Mouse (Mus musculus) gastrocnemius, postnatal 10 days (tissue): Measurements from ENCODE around the gene Fhad1. TPM values are rescaled to one million over a fixed set of nuclear protein-coding genes. Genes with fewer than 3 reads are reported as not detected.
"Not testable (repeated sequence)": the region's sequence is repeated elsewhere in the genome, so short reads cannot be mapped to it uniquely, and the experiment has no call there.

Experiments
- DNase-seq: peaks from one replicate; pipeline ENCODE4 v3.0.0; 2021; ENCODE audit warnings: mixed read lengths
- long read RNA-seq, 2 experiments: library from polyadenylated mRNA; stranded (forward); transcript quantifications; one replicate each; pipeline ENCODE4 v2.0.0; 2021
- total RNA-seq, 2 experiments: library from RNA; stranded (reverse); gene quantifications; 2 replicates each; pipeline ENCODE4 v1.2.3; 2021

Fhad1 gene
- total RNA-seq = 1 to 10 TPM; 2.1 to 4.5 TPM
- long read RNA-seq, experiment 1, partial matches to known transcripts = 0 of 4 reads
- long read RNA-seq, experiment 1, other reads (novel, unspliced or antisense) = 4 of 4 reads
- long read RNA-seq, experiment 2, partial matches to known transcripts = 0 of 1 reads
- long read RNA-seq, experiment 2, other reads (novel, unspliced or antisense) = 1 of 1 reads

DNA sequence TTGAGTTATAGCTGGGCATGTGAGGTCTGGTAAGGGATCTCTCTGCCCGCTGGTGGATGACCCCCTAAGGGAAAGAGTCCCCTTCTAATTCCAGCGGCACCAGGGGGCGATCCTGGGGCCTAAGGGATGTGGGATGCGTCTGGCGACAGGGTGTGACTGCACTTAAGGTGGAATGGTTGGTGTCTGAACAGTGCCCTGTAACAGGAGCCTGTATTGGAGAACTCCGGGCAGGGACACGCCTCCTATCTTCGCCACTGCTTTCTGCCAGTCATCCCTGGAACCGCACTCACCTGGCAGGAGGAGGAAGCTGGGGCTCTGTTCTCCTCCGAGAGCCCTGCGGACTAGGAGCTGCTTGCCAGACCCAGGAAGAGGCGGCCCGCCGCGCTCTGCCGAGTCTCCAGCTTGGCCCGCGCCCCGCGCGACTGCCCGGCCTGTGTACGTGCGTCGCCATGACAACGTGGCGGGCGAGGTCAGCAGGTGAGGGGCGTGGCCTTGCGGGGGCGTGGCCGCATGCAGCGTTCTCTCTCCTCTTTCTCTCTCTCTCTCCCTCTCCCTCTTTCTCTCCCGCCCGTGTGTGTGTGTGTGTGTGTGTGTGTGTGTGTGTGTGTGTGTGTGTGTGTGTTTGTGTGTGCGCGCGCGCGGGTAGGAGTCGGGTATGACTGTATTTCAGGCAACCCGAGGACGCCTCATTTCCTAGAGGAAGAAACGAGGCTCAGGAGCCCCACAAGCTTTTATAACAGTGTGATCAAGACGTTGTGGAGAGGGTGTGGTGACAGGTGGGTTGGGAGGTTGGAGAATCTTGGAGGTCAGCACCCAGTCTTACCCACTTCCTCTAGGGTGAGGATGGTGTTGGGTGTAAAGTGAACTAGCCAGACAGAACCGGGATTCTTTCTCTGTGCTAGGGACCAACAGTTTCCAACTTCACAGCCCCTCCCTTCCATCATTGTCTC, at the start of gene Fhad1:
Gene Fhad1 (minus strand): TSS at position 424 of the 950 bp plus-strand sequence.
- DNase-seq = peak; percentile 72

DNA sequence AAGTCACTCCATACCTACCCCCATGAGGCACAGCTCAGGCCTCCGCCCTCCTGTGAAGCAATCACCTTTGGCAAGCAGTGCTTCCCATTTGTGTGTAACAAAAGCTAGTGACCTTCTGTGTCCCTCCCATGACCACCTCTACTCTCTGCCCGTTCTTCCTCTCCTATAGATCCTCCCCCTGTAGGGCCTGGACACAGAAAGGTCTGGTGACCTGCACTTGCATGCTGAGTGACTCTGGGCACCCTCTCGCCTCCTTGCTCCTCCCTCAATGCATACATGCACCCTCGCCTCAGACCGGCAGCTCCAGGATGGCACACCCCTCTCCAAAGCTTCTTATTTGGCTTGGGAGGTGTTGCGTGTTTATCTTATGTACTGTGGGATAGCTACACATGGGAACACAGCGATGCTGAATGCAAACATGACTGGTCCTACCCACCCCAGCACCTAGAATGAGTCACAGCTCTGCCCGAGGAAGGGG, 48.2 kb upstream of the Fhad1 start:
- no peak for DNase-seq

DNA sequence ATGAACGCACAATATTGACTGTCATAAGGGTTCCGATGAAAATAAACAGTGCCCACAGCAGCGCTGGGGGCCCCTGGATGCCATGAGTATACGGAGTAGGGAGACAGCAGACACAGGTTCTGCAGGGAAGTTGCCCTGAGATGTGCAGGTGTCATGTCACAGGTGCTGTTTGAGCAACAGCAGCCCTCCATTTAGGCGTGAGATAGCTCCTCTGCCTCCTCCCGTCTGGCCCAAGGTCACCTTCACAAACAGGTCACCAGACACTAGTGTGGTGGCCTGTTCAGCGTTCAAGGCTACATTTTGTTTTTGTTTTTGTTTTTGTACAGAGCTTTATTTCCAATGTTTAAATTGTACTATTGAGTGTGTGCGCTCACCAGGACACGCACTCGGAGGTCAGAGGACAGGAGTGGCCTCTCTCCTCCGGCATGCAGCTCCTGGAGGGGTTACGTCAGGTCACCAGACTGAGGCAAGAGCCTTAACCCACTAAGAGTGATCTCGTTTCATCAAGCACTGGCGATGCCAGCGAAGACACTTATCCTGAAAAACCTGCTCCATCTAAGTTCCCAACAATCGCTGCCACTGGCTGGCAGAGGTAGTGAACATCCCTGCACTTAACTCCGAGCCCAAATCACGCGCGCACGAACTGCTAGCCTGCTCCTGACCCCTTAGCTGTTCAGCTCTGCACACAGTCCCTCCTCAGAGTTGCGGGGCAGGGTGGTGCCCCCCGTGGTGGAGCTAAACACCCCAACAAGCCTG, 46.8 kb upstream of the Fhad1 start:
- DNase-seq = no peak

DNA sequence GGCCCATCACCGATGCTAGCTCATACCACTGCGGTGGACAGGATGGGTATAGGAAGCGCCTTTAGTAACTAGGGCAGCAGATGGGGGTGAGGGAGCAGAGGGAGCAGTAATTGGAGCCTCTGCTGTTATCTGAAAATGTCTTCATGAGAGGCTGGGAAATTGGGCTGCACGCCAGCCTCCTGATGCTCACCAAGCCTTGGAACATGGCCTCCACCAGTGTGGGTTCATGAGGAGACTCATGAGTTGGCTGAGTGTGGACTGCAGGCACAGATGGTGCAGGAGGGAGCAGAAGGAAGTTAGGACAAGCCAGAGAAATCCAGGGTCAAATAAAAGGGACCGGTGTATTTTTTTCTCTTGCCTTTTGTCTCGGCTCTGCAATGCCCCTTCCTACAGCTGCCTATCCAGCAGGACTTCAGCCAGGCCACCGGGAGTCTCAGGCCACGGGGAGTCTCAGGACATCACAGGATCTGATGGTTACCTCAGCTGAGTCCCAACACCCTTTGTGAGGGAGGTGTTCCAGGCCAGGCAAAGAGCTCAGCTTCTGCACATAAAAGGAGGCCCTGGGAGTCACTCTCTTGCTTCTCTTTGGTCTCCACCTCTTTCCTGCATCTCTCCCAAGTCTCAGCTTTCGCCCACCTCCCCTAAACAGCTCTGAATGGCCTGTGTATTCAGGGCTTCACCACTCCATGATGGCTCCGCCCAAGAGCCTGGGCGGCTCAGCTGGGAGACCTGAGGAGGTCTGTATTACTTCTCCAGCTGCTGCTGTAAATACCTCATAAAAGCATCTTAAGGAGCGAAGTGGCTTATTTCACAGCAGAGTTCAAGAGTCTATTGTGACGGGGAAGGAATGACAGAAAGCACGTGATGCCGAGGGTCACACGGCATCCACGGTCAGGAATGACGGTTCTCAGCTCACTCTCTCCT, 45.8 kb upstream of the Fhad1 start:
- no peak for DNase-seq

DNA sequence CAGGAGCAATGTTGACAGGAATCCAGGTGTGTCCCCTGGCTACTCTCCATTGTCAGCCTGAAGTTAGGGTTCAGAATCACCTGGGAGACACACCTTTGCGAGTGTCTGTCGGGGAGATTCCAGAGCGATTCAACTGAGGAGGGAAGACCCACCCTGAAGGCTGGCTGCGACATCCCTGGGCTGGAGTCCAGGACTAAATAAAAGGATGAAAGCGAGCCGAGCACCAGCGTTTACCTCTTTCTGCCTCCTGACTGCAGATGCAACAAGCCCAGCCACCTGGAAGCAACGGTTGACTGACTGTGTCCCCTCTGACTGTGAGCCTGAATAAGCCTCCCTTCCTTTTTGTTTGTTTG, 44.9 kb upstream of the Fhad1 start:
- no peak for DNase-seq

DNA sequence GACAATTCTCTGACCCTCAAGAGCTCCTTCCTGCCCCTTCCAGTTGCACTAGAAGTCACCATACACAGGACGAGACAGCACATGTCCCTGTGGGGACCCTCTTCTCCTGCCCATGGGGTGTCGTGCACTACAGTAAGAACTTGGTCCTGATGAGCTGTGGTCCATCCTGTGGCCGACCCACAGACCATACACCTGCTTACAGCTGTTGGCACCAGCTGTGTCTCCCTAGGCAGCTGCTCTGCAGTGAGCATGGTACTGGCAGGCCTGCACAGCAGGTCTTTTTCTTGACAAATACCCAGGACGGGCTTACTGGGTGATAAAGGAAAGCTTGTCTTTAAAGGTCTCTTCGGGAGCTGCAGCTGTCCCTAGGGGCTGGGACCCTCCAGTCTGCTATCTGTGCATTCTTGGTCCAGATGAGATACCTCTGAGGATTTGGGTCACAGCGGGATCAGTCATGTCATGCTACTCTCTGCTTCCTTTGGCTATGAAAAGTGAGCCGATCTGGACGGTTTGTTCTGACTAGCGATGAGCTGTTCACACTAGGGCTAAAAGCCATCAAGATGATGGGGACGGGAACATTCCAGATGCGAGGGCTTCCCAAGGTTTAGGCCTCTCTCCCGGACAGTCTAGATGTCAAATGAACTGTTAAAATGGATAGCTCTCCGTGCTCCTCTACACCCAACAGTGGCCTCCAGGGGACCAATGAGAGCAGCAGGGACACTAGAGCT, 44.4 kb upstream of the Fhad1 start:
- no peak for DNase-seq

DNA sequence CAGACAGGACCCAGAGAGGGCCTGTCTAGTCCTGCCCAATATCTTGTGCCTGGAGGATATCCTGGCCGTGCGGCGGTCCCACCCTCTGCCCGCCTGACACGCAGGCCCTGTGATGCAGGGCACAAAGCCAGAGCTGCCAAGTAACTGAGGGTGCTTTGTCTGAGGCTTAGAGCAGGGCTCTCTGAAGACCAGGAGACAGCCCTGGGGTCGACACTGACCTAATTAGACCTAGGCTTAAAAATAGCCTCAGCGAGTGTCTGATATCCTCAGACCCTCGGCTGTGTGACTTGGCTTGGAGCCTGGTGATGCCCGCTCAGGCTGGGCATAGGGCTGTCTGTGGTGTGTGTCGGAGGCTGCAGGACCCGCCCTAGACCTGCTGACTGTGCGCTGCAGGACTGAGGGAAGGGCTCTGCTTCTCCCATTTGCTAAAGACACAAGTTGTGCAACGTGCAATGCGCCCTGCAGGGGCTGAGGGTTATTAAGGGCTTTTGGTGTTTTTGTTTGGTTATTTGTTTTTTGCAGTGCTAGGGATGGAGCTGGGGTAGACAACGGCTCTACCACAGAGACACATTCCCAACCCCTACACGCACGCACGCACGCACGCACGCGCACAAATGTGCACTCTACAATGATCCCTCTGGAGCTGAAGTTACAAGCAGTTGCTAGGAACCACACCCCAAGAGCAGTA, 42.8 kb upstream of the Fhad1 start:
- DNase-seq = no peak

DNA sequence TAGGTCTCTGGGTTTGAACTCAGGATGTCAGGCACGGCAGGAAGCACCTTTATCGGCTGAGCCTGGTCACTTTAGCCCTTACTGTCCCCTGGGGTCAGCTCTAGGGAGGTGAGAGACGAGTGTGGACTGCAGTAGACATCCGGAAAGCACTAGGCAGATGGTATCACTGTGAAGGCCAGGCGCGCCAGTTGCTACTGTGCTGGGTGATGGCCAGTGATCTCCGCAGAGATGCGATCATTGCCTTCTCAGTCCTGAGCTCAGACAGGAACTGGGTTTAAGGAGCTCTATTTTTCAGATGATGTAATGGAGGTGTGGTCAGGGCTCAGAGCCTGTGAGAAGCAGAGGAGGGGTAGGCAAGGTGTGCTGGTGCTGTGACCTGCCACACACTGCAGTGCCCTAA, 40.7 kb upstream of the Fhad1 start:
- no peak for DNase-seq

DNA sequence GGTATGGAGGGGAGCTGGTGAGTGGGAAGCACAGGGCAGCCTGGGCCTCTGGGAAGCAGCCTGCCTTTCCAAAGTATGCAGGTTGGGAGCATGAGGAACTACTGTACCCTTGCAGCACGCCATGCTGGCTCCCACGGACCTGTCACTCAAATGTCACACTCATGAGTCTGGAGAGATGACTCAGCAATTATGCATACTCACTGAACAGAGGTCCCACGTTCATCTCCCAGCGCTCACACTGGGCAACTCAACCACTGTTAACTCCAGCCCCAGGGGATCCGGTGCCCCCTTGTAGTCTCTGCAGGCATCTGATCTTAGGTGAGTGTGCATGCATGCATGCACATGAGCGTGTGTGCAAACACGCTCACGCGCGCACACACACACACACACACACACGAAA, 39.7 kb upstream of the Fhad1 start:
- no peak for DNase-seq

DNA sequence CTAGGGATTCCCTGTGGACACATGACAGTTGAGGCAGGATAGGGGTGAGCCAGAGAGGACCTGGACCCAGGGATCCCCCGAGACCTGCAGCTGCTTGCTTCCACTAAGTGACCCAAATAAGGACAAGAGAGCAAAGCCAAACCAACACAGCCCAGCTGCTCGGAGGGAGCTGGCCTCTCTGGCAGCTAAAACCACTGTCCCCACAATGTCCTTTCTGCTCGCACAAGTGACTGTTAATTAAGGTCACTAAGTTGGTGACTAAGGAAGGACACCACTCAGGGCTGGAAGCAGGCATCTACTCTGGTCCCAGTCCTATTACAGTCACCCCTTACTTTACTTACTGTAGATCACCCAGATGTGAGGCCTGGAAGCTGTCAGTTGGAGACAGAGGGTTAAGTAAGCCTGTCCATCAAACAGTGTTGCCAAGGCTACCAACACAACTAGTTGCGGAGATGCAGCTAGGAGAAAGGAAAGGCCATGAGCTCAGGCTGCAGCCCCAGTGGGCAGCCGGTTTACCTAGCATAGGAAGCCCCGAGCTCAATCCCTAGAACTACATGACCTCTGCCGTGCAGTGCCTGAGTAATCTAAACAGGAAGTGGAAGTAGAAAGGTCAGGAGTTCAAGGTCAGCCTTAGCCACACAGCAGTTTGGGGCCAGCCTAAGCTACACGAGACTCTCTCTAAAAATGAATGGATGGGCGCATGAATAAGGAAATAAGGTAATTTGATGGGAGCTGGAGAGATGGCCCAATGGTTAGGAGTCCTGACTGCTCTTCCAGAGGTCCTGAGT, 39.0 kb upstream of the Fhad1 start:
- no peak for DNase-seq

DNA sequence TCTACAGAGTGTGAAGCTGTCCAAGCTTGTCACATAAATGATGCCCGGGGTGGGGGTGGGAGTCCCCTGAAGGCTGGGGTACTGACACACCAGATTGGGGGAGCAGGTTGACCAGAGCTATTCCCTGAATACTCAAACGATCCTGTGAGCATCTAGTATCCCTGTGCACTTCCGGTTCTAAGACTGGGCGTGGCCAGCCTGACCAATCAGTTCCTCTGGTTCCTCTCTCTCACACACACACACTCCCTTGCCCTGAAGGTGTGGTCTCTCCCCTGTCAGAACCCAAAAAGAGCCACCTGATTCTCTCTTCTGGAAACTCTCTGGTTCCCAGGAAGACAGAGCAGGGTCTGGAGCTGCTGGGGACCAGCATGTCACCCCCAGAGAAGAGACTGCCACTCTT, 38.4 kb upstream of the Fhad1 start:
- no peak for DNase-seq

DNA sequence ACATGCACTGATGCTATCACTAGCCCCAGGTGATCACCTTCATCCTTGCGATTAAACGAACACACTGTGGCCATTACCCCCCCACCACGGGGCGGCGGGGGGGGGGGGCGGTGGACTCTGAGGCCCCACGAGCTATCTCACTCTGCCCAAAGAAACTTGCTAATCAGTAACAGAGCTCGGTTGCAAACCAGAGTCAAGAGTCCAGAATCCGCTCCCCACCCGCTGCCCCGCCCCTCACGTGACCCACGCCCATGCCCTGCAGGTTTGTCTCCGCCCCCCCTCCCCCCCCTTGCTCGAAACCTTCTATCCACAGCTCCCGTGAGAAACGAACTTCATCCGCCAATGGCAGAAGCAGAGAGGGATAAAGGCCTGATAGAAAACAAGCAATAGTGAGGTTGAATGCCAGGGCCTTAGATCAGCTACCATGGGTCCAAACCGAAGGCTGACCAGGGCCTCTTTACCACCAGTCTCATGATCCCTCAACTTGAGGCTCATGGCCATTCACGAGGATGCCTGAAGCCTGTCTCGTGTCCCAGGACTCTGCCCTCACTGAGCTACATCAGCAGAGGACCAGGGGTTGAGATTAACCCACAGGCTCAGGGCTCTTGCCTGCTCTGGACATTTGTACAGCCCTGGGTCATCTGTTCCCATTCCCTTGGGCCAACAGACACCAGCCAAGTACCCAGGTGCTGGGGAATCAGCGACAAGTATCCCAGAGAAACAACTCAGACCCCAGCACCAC, 37.7 kb upstream of the Fhad1 start:
- DNase-seq = no peak

DNA sequence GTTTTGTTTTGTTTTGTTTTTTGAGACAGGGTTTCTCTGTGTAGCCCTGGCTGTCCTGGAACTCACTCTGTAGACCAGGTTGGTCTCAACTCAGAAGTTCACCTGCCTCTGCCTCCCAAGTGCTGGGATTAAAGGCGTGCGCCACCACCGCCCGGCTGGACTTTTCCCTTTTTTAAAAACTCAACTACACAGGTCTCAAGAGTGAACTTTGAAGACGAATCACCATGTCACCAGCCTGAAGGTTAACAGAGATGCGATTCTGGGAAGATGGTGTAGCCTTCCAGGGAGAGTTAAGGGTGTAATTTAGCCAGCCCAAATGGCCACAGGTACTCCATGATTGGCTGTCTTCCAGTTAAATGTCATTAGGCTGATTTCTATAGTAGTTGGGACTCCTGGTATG, 37.0 kb upstream of the Fhad1 start:
- DNase-seq = not testable (repeated sequence)

DNA sequence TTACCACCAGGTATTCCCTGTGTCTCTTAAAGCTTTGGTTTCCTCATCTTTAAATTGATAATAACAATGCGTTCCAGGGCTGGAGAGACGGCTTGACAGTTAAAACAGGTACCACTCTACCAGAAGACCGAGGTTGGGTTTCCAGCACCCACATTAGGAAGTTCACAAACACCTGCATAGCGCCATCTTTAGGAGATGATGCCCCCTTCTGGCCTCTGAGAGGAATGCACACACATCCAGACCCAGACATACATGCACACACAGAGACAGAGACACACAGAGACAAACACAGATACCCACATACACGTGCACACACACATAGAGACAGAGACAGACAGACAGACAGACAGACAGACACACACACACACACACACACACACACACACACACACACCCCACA, 35.1 kb upstream of the Fhad1 start:
- no peak for DNase-seq

DNA sequence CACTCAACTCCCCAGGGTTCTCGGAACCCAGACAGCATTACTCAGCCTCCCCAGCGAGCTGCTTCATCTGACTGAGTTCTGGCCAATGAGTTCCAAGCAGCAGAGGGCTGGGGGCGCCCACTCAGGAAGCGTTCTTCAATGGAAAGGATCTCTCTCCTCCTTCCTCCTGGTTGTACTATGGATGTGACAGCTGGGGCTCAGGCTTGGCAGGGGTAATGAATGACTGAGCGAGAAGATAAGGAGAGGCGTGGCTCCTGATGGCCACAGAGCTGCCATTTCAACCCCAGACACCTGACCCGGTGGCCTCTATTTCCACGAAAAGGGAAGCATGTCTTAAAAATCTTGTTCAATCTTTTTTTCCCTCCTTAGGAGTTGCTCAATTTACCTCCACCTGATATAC, 33.5 kb upstream of the Fhad1 start:
- DNase-seq = no peak

DNA sequence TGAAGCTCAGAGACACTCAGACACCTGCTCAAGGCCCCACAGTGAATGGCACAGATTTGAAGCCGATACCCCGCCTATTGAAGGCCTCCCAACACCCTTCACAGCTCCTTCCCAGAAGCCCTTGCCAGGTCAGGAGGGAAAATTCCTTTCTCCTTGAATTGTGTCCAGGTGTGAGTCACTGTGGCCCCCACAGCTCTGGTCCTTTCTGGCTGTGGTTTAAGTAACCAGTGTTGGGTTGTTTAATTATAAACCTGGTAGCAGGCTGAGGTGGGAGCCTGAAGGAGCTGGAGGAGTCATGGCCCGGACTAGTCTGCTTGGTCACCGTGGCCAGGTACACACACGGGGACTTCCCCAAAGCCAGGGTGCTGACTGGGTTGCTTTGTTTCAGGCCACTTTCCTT, 32.1 kb upstream of the Fhad1 start:
- no peak for DNase-seq

DNA sequence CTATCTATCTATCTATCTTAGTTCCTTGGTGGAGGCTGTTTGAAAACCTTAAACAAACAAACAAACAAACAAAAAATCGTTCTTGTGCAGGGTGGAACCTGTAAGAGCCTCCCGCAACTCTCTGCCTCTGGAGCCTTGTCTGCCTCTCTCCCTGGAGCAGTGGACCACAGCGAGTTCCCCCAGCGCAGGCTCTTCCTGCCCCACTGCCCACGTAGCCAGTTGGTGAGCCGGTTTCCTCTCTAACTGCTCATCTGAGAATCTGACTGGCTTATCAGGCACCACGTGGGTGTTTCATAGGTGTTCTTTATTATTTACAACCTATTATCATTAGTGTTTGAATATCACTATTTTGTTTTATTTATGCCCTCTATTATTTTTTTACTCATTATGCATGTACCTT, 31.6 kb upstream of the Fhad1 start:
- no peak for DNase-seq

DNA sequence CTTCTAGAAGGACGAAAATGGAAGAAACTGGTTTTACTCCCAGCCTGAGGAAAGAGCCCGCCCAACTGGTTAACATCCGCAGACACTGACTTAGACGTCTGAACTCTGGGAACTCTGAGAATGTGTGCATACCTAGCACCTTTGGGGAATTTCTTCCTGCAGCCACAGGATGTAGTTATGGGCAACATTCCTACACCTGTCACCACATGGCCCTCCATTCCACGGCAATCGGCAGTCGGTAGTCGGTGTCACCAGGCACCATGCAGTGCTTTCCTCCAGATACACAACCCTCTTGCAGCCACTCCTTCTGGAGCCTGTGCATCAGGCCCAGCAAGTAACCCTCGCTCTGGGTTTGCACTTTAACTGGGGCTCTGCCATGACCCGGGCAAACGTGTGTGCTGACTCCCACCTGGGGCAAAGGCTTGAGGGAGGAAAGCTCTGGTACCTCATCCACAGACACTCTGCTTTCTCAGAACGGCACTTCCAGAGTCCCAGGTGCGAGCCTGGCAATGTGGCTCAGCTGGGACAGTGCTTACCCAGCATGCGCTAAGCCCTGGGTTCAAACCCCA, 30.8 kb upstream of the Fhad1 start:
- DNase-seq = no peak

DNA sequence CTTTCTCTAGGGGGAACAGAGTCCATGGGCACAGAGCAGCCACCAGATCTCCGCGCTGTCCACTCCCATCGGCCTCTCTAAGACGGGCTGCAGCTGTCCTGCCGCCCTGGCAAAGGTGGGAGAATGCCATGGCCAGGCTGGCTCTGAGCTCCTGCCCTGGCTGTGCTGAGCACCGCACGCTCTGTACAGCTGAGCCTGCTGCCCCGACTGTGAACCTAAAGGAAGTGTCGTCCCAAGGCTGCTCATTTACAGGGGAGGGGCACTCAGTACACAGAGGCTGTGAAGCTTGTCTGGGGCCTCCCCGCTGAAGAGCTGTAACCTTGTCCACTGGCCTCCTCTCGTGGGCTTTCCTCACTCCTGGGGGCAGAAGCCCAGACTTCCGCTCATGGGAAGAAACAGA, 29.6 kb upstream of the Fhad1 start:
- peak; percentile 36 for DNase-seq
